Mouse (Mus musculus): ENCODE measurements around the gene Erp44.

Gene Erp44

DNA sequence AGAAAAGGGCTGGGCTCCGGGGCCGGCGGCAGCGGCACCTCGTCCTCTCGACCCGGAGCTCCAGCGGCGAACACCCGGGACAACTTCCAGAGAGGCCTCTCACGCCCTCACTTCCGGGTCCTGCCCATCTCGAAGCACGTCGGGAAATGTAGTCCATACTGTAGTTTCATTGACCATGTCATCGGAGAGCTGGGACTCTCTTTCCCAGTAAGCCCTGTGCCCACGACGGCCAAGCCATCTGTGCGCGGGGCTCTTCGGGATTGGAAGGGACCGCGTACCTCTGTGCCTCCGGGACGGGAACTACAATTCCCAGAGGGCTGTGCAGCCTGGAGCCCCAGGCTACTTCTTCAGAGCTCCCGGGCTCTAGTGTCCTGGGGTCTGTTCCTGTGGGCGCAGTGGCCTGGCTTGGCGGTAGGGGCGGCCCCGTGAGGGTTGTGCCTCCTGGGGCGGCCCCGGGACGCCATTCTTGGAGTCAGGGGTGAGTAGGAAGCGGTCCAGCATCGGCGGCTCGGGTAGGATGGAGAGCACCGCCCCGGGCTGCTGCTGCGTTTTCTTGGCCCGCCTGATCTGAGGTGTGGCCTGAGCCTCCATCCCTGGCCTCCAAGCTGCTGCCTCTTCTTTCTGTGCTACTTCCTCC is at the start of gene Erp44, which contains the start of gene Invs:
TSS of gene Erp44 (minus strand) at position 61 of the 637 bp plus-strand sequence.
TSS of gene Invs (plus strand) at position 263 of the 637 bp plus-strand sequence.
- DNase-seq = peak; percentile 98

DNA sequence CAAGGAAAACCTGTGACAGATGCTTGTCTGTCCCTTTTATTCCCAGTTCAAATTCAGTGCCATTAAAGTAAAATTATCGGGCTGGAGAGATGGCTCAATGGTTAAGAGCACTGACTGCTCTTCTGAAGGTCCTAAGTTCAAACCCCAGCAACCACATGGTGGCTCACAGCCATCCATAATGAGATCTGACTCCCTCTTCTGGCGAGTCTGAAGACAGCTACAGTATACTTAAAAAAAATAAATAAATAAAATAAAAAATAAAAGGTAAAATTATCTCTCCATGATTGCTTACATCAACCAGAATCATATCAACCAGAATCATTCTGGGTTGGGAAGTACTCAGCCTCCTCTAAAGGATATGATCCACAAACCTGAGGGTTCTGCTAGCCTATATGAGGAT is 48.7 kb upstream of the Erp44 start:
- DNase-seq = no peak

DNA sequence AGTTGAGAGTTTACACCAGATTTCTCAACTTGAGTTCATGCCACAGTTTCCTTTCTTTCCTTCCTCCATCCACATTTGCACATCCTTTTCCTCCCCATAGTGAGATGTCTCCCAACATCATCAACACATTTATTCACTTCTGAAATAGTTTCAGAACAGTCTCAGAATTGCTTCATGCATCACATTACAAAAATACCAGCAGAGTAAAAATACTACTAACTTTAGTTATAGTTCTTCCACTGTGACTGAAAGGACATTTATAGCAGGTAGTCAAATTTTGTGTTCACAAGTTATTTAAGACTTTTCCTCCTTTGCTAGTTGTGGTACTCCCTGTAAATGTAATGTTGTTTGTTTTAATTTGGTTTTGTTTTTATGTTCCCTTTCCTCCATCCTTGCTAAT is 47.8 kb upstream of the Erp44 start:
- DNase-seq = no peak

DNA sequence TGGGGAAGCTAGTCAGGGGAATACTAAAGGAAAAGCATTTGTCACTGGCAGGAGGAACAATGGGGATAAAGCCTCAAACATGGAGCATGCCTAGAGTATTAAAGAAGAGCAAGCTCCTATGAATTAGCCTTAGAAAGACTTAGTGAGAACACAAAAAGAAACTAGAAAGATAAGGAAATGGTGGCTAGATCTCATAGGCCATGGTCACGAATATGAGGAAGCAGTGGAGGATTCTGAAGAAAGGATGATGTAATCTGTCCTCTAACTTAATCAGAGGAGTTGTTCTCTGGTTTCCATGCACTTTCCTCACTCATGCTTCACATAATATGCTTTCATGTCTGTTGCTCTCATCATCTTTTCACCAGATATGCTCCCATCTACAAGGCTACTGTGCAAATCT is 42.7 kb upstream of the Erp44 start:
- no peak for DNase-seq

DNA sequence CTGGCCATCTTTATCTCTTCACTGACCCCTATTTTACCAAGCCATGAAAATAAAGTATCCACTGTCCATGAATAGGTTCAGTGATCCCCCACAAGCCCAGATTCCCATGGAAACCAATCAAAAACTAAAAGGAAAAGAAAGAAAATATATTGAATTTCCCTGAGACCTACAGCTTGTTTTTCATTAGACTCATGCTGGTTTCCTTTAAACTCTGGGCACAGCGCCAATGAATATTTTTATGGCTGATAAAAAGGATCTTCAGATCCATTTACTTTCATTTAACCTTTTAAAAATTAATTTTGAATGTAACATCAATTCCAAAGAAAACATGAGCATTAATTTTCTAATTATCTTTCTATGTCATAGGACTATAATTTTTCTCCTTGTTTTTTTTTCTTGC is 41.9 kb upstream of the Erp44 start:
- DNase-seq = peak; percentile 2

DNA sequence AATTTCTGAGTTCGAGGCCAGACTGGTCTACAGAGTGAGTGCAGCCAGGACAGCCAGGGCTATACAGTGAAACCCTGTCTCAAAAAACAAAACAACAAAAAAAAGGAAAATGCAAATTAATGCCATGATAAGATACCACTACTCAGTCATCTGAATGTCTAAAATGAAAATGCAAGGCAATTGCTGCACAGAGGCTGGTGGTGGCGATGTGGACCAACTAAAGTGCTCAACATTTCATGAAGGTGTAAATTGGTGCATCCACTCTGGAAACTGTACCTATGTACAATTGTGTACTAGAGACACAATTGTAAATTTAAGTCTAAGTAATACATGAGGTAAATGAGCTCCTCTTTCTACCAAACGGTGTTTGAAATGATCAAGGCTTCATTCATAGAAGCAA is 36.7 kb upstream of the Erp44 start:
- no peak for DNase-seq

DNA sequence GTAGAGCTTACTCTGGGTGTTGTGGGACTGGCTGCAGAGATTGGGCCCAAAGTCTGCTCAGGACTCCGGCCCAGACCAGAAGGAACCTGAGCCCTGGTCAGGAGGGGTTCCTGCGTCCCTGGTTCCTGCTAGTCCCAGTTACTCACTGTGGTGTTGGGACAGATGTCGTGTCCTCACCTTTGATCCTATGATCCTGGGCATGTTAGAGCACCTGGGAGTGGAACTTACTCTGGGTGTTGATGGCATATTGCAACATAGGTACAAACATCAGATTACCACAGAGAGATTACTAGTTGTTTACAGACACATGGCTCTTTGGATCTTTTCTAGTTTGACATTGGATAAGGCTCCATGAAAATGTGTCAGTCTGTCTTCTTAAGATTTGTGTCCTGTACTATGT is 35.5 kb upstream of the Erp44 start:
- no peak for DNase-seq

DNA sequence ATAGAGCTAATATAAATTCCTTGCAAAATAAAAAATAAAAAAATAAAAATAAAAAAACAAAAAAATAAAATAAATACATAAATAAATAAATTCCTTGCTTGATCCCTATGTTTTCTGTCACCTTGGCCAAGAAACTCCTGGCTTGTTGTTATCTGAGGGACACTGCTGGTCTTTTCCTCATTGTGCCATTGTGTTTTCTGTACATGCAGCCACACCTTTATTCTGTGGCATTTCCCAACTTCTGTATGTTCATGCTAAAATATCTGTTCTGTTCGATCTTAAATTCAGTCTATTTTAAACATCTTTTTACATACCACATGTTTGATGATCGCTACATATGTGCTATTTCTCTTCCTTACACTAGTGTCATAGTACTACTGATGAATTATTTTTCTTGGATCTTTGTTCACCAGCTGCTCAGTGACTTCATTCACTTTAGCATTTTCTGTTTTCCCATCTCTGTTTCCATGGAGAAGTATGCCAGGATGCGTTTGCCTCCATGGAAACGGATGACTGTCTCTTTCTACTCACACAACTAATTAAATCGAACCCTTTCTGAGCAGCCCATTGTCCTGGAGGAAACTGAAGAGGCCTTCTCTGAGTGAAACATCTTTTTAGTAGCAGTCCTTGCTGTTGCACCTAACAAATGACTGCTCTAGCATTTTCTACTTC is 7.9 kb upstream of the Erp44 start:
- DNase-seq = peak; percentile 57

DNA sequence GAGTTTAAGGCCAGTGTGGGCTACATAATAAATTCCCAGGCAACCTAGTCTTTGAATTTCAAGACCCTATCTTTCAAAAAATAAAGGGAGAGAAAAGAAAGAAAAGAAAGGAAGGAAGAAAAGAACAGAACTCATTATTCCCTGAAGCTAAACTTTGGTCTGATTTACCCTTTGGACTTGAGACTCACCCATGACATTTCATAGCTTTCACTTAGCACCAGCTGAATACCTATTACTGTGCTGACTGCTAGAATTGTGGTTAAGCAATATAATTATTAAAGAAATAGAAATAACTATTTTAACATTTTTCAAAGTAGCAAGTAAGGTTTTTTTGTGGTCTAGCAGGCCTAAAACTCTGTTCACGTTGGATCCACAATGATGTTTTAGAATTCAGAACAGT is 1.8 kb upstream of the Erp44 start:
- DNase-seq = no peak

DNA sequence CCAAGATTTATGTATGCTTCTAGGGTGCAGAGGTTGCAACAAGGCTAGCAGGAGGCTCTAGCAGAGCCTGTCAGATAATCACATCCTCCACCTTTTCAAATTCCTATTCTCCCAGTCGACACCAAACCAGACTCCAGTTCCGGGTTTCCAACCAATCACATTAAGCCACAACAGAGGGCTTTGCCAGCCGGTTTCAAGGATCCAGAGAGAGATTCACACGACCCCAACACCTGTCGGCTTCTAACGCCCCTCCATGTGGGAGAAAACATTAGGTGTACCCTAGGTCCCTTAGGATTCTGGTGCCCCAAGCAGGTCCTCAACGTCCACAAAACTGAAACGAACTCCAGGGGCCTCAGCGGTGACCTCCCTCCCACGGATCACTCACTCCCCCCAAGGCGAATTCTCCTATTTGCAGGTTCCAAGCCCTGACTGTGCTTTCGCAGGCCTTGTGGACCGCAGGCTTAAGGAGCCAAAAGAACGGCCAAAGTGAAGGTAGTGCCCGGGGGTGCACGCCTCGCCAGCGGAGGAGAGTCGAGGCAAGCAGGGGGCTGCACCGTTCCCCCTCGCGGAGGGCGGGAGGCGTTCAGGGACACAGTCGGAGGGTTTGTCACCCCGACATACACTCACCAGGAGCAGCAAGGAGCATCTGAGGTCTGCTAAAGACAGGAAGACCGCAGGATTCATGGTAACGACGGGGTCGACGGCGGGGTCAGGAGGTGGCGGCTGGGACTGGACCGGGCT is 431 bp downstream of the Erp44 start:
- DNase-seq = peak; percentile 54

DNA sequence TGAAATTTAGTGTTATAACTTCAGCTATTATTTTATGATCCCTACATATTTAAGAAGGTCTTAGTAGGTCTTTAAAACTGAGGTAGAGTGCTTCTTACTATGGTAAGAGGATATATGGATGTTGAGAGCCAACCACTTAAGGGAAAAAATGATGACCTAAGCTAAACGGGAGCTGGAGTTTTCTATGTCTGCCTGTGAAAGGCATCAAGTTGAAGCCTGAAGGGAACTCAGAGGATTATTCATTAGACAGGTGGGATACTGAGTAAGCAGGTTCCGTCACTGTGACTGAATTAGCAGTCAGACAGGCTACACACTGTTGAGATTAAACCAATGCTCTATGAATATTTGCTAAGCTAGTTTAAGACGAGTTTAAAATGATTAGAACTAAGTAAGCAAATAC is 2.3 kb downstream of the Erp44 start:
- DNase-seq = no peak

DNA sequence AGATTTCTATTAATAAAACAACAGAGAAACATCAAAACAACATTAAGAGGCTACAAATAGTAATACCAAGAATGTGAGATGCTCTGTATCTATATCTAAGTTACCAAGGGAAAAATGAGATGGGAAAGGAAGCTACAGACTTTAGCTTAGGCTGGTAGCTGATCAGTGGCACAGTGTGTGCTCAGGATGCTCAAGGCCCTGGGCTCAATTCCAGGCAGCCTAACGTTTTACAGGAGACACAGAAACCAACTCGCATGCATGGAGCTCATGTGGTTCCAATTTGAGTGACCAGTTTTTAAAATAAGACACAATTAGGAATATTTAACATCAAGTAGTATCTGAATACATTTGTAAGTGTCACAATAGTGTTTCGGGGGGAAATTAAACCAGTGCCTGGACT is 3.6 kb downstream of the Erp44 start:
- no peak for DNase-seq

DNA sequence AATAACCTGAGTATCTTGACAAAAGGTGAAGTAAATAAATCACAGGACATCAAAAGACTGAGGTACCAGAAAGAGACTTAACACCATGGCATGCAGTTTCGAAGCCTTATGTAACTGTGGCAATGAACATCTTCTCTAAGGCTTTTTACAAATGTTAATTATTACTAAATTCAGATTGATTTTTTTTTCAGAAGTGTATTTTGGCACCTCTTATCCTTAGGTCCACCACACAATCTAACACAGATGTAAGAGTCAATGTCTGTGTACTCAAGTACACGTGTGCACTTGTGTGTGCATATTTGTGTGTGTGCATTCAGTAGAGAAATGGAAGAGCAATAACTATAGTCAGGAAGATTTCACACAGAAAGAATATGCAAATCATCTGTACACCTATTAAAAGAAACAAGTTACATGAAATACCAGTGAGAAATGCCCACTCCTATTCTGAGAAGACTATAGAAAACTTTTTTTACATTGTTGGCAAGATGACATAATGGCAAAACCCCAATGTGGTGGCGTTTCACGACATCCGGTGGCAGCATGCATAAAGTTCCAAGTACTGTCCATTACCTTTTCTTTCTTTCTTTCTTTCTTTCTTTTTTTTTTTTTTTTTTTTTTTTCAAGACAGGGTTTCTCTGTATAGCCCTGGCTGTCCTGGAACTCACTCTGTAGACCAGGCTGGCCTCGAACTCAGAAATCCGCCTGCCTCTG is 6.1 kb downstream of the Erp44 start:
- no peak for DNase-seq

DNA sequence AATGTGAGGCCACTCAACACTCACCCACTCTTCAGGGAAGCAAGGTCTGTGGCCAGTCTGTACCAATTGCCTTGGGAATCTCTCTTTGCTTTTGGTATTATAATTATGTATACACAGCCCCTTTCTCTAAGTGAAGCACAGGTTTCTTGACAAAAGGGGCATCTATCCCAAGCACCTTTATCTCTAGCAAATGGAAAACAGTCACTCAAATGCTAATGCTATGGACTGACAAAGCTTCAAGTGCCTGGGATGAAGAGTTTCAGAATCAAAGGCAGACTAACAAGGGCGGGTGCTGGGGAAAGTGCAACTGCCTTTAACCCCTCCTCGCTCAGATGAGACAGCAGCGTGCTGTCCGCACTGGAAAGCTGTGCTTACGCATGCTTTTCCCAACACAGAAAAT is 7.5 kb downstream of the Erp44 start:
- no peak for DNase-seq

DNA sequence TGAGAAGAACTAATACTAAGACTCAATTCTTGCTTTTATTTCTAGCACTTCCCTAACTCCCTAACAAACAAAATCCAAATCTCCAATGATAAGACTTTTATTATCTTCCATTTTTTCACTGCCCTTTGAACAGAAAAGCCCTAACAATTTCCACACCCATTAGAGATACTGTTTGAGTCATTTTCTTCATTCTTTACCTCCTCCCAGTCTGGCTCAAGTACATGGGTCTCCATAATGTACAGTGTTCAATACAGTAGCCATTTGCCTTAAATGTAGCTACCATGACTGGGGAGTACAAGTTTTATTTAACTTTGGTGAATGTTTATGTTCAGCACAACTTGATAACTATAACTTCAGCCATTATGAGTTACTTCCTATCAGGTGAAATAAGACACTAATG is 8.8 kb downstream of the Erp44 start:
- no peak for DNase-seq

DNA sequence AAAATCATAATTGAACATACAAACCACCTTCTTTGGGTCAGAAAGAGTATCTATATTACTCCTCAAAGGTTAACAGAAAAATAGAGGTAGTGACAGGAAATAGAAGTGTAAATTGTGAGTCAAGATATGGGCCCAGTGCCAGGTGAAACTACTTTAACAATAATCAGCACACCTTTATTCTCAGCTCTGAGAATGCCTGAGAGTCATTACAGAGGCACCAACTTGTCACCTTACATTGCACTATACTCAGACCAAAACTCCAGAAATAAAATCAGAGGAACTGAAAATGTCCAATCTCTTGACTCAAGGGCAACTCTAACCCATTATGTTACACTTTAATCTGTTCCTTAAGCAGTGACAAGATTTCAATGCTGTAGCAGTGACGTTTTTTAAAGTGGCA is 11.2 kb downstream of the Erp44 start:
- no peak for DNase-seq

DNA sequence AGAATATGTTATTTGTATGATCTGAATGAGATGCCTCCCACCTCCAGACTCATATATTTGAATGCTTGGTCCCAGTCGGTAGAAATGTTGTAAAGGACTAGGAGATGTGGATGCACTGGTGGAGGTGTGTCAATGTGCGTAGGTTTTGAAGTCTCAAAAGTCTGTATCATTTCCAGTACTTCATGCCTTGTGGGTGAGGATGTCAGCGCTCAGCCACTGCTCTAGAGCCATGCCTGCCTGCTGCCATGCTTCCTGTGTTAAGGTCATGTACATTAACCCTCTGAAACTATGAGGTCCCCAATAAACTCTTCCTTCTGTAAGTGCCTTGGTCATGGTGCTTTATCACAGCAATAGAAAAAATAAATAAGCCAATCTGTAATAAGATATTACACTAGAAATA is 11.7 kb downstream of the Erp44 start:
- no peak for DNase-seq

DNA sequence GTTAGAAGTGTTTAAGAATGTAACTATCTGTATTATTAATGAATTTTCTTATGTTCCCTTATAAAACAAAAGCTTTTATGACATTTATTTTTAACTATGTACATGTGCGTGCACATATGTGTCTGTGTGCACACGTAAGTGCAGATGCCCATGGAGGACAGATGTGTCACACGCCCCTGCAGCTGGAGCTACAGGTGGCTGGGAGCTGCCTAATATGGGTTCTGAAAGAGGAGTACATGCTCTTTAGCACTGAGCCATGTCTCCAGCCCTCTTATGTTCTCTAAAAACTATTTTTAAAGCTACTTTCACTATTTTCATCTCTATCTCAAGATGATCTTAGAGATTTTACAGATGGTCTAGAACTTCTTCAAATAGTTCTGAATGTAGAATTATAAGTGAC is 21.3 kb downstream of the Erp44 start:
- DNase-seq = no peak

DNA sequence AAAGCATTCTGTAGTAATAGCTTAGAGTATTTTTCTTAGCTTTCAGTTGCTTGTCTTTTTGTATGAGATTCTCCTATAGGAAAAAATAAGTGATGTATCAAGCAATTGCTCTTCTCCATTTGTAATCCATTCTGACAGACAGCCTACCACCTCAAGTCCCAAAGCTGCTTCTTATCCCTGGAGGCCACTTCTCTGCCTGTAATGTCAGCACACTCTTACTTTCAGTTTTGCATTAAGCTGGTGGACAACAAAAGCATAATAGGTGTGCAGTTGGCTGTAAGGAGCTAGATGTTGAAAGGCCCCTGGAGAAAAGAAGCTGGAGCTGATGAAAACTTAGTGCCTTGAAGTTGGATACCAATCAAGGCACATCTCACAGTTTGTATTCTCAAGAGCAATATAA is 26.1 kb downstream of the Erp44 start:
- DNase-seq = no peak

DNA sequence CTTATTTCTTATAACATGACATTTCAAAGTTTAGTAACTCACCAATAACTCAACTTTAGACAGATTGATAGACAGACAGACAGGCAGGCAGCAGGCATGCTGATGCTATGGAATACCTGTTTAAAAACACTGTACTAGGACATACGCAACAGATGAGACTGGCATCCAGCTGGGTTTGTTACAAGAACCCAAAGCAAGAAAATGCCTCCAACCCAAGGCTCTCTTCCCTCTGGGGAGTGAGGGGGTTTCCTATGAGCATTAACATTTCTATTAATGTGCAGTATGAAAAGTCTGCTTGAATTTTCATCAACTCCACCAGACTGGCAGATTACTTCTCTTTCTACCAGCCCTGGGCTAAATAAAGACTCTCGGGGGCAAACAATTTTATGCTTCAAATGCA is 35.1 kb downstream of the Erp44 start:
- DNase-seq = no peak

DNA sequence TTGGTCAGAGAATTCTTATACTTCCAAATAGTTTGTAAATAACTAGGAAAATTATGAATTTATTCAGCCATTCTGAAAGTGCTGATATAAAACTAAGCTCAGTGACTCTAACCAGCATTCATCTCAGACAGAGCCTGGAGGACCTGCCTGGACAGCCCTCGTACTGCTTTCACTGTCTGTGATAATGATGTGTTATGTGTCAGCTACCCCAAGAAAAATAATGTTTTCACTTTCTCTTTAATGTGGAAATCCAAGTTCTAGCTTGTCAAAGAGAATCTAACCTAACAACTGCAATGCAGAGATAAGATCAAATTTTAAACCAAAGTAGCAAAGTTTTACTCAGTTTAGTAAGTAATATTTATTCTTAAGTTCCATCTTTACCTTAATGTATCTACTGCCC is 35.6 kb downstream of the Erp44 start:
- DNase-seq = no peak

DNA sequence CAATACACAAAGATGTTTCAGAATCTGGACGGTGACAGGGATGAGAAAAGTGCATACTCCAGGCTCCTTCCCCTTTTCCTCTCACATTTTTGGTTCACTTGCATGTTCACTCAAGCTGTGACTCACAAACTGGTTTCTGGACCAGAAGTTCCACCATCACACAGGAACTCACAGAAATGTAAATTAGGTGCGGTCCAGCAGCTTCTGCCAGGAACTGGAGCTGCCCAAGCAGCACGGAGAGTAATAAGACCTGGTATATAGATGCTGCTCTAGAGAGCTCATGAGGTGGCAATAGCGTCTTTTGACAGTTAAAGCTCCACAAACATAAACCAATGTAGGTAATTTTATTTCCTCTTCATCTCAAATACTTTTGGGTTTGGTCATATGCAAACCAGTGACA is 36.9 kb downstream of the Erp44 start:
- DNase-seq = no peak

DNA sequence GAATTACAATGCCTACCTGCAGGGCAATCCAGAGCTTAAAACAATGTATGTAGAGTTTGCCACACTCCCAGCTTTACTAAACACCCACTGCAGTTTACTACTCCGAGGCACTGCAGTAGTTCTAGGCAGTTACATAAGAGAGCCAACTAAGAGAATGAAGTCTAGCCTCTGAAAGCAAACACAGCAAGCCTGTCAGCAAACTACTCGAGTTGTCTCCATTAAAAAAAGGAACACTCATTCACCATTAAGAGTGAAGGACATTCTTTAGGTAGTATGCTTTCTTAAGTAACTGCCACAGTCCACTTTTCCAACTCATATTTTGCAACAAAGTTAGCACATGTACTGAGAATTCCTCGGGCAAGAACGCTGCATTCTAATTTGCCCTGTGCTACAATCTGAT is 40.3 kb downstream of the Erp44 start:
- DNase-seq = no peak

DNA sequence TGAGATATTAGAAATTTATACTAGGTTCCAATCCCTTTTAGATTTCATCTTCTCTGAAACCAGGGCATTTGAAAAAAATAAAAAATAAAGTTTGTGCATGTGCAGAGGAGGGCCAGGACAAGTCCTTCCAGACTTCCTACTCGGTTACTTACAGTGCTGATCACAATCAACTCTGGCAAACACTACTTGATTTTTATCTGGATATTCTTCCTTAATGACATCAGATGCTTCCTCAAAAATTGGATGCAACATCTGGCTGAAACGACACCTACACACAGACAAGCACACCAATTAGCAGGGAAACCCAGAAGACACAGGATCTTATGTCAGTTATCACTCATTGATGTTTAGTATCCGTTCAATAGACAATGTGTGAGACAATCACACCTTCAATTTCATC is 42.6 kb downstream of the Erp44 start:
- DNase-seq = no peak

All from embryo, embryonic 11 days (tissue).